Mouse (Mus musculus) ES-Bruce4 (cell line): Measurements from ENCODE around the gene 1810010D01Rik.

Source experiments
- EP300 ChIP-seq: IDR thresholded peaks from 2 replicates; pipeline ENCODE4 v1.6.1; 2011; ENCODE audit warnings: low read depth, low read length; ENCODE audit not compliant: insufficient read depth
- POLR2A ChIP-seq: IDR thresholded peaks from one replicate; pipeline ENCODE4 v1.8.1; 2011; ENCODE audit warnings: low read length; ENCODE audit not compliant: insufficient read depth

GRCm38 (mm10) chr7:145189342-145189741 is 18.6 kb downstream of the 1810010D01Rik start:
- TF ChIP-seq POLR2A (no peak), EP300 (no peak)
